Mouse (Mus musculus) liver, embryonic 12.5 days (tissue): ENCODE data around the gene Fam3c. TPM values are rescaled to one million over a fixed set of nuclear protein-coding genes. Genes with fewer than 3 reads are reported as not detected.

Experiments
- polyA plus RNA-seq: library from polyadenylated mRNA; unstranded; fragments of >200 nt; fragmentation: Nextera tagmentation; extraction: Ambion mirVana; gene quantifications from 2 replicates; pipeline ENCODE4 v1.2.1, GENCODE M21; 2016

Fam3c gene
- polyA plus RNA-seq, 1 experiment from 2014 or later = 22.1 TPM

Other genes with a start within 250 kb of the Fam3c start
- gene Wnt16, start 68.0 kb downstream of the Fam3c start, polyA plus RNA-seq = 0.07 and 0.26 TPM in 2 replicates